Mouse (Mus musculus): ENCODE results near the gene Olfm2. TPM values are rescaled to one million over a fixed set of nuclear protein-coding genes. Genes with fewer than 3 reads are reported as not detected.

Olfm2 gene
- polyA plus RNA-seq, 1 experiment, result 0.93 TPM

DNA sequence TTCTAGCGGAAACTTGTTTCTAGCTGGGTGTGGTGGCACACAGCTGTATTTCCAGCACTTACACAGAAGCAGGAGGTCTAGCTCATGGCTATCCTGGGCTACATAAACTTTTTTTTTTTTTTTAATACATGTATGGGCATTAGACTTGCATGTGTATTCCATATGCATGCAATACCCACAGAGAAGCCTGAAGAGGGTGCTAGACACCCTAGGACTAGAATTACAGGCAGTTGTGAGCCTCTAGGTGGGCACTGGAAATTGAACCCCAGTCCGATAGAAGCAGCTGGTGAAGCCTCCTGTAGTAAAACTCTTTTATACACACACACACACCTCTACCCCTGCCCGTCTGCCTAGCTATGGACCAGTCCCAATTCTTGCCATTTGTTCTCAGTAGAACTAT is 92.3 kb downstream of the Olfm2 start:
- no peak for TF ChIP-seq CTCF (IDR thresholded peaks at IDR 0.05; ENCODE audit: borderline replicate concordance, control insufficient read depth, extremely low read depth, insufficient read depth, low read length, poor library complexity)
- TF ChIP-seq POLR2A (IDR thresholded peaks at IDR 0.05; ENCODE audit: control insufficient read depth, extremely low read depth, insufficient read depth, low read length, poor library complexity), result no peak
- WGBS, result 98% methylated on average over 3 of the region's 3 CpGs
- Histone ChIP-seq H3K36me3 (ENCODE audit: control insufficient read depth, insufficient read depth, low read length) (peaks cover 5% of the 10 kb centered on the region), H3K27ac (ENCODE audit: control insufficient read depth, insufficient read depth, low read length) (no peak overlapping the region), H3K4me3 (ENCODE audit: control insufficient read depth, insufficient read depth, low read length) (no peak overlapping the region), H3K27me3 (ENCODE audit: control insufficient read depth, insufficient read depth, low read length) (no peaks in the 10 kb centered on the region), H3K4me1 (replicated peaks; ENCODE audit: control insufficient read depth, insufficient read depth, low read length) (peaks cover 8% of the 10 kb centered on the region)
- DNase-seq, result no peak

DNA sequence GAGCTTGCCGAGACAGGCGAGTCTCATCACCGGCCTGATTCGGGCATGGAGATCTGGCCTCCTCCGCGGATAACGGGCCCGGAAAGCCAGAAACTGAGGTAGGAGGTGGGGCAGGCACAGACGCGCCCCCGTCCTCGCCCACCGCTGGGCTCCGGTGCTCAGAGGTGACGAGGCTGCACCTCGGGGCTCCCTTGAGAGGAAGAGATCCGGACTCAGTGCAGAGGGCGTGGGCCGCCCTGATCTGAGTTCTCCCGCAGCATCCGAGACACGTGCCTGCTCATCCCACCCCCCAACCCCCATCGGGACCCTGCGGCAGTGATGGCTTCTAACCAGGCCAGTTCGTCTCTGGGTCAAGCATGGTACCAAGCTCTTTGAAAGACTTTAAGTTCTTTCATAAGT is 93.9 kb downstream of the Olfm2 start:
- H3K4me3 ChIP-seq (ENCODE audit: control insufficient read depth, insufficient read depth, low read length), result peak overlapping the region; percentile 67
- under 1% methylated on average over 25 of the region's 25 CpGs for WGBS
- H3K27me3 ChIP-seq (ENCODE audit: control insufficient read depth, insufficient read depth, low read length), result no peaks in the 10 kb centered on the region
- H3K4me1 ChIP-seq (replicated peaks; ENCODE audit: control insufficient read depth, insufficient read depth, low read length), result peaks cover 12% of the 10 kb centered on the region
- DNase-seq, result no peak
- peaks cover 7% of the 10 kb centered on the region for H3K36me3 ChIP-seq (ENCODE audit: control insufficient read depth, insufficient read depth, low read length)
- no peak for TF ChIP-seq CTCF (IDR thresholded peaks at IDR 0.05; ENCODE audit: borderline replicate concordance, control insufficient read depth, extremely low read depth, insufficient read depth, low read length, poor library complexity)
- no peak for TF ChIP-seq POLR2A (IDR thresholded peaks at IDR 0.05; ENCODE audit: control insufficient read depth, extremely low read depth, insufficient read depth, low read length, poor library complexity)
- H3K27ac ChIP-seq (ENCODE audit: control insufficient read depth, insufficient read depth, low read length), result no peak overlapping the region

DNA sequence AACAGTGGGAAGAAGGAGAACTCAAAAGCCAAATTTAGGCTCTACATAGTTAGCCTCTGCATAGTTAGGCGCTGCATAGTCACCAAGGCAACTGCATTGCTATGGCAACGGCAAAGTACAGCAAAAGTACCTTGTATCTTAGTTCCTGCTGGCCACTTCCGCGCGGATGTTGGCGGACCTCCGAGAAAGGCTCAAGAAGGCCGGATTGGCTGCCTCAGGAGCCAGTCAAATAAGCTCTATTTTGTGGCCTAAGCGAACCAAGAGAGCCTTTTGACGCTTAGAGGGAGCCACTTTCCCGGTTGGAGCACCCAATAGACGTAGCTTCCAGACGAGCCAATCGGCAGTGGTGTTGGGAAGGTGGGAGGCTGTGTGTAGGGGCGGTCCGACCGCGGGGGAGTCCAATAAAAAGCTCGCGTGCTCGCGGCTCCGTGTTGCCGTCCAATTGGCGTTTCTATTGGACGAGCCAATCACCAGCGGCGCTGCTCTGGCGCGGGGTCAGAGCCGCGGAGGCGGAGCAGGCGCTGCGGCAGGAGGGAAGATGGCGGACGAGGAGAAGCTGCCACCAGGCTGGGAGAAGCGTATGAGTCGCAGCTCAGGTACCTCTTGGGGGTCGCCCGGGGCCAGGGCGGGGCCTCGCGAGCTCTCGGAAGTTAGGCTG is 94.4 kb downstream of the Olfm2 start, which contains the start of gene Pin1:
TSS of gene Pin1 (plus strand) at position 494 of the 658 bp plus-strand sequence.
- peaks cover 10% of the 10 kb centered on the region for H3K36me3 ChIP-seq (ENCODE audit: control insufficient read depth, insufficient read depth, low read length)
- no peak within 1 kb of the TSS for H3K27ac ChIP-seq (ENCODE audit: control insufficient read depth, insufficient read depth, low read length)
- DNase-seq, result peak; percentile 97
- WGBS, result under 1% methylated on average over 45 of the region's 45 CpGs
- peaks cover 13% of the 10 kb centered on the region for H3K4me1 ChIP-seq (replicated peaks; ENCODE audit: control insufficient read depth, insufficient read depth, low read length)
- peak within 1 kb of the TSS; percentile 67 for H3K4me3 ChIP-seq (ENCODE audit: control insufficient read depth, insufficient read depth, low read length)
- peak; percentile 58 for TF ChIP-seq CTCF (IDR thresholded peaks at IDR 0.05; ENCODE audit: borderline replicate concordance, control insufficient read depth, extremely low read depth, insufficient read depth, low read length, poor library complexity)
- peak; percentile 79 for TF ChIP-seq POLR2A (IDR thresholded peaks at IDR 0.05; ENCODE audit: control insufficient read depth, extremely low read depth, insufficient read depth, low read length, poor library complexity)
- H3K27me3 ChIP-seq (ENCODE audit: control insufficient read depth, insufficient read depth, low read length), result no peaks in the 10 kb centered on the region

DNA sequence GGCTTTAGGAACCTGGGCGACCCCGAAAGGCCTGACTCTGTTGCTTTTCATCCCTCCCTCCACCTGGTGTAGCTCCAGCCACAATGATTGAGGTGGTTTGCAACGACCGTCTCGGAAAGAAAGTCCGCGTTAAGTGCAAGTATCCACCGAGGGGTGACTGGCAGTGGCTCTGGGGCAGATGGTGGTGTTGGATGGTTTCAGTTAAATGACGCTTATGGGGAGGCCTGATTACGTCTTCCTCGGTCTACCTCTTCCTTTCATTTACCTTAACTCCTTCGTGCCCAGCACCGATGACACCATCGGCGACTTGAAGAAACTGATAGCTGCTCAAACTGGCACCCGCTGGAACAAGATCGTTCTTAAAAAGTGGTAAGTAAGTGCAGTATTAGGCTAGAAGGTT is 101.0 kb downstream of the Olfm2 start:
- 1% methylated on average over 17 of the region's 17 CpGs for WGBS
- H3K27ac ChIP-seq (ENCODE audit: control insufficient read depth, insufficient read depth, low read length), result peak overlapping the region; percentile 87
- H3K4me3 ChIP-seq (ENCODE audit: control insufficient read depth, insufficient read depth, low read length), result peak overlapping the region; percentile 83
- peaks cover 16% of the 10 kb centered on the region for H3K4me1 ChIP-seq (replicated peaks; ENCODE audit: control insufficient read depth, insufficient read depth, low read length)
- H3K27me3 ChIP-seq (ENCODE audit: control insufficient read depth, insufficient read depth, low read length), result no peaks in the 10 kb centered on the region
- DNase-seq, result peak; percentile 25
- H3K36me3 ChIP-seq (ENCODE audit: control insufficient read depth, insufficient read depth, low read length), result peaks cover 14% of the 10 kb centered on the region
- TF ChIP-seq CTCF (IDR thresholded peaks at IDR 0.05; ENCODE audit: borderline replicate concordance, control insufficient read depth, extremely low read depth, insufficient read depth, low read length, poor library complexity) (no peak), POLR2A (IDR thresholded peaks at IDR 0.05; ENCODE audit: control insufficient read depth, extremely low read depth, insufficient read depth, low read length, poor library complexity) (no peak)

DNA sequence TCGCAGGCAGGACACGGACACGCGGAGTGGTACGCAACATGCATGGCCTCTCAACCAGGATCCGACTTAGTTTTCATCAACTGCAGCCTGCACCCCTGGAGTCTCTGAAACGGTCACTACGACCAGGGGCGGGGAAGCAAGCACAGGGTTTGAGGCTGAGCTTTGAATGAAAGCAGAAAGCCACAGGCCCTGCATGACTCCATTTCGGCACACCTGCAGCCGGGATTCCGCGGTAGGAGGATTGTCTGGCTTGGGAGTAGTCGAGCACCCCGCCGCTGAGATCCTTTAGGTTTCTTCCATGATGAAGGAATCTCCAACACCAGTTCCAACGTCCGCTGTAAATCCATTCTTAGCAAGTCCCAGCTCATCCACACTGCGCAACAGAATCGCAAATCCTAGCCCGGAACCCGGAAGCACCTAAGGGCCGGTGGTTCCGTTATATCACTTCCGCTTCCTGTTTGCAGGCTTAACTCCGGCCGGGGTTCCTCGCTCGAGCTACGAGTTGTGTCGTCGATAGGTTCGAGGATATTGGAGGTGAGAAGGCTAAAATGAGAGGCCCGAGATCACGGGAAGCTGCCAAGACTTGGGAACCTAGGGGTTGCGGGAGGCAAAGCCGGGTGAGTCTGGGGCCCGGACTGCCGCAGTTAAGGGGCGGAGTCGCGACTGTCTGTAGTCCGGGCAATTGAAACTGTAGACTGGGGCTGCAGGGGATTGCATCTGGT is 101.6 kb downstream of the Olfm2 start, which contains the start of gene Fbxl12:
TSS of gene Fbxl12 (minus strand) at position 408 of the 722 bp plus-strand sequence.
- Histone ChIP-seq H3K36me3 (ENCODE audit: control insufficient read depth, insufficient read depth, low read length) (peaks cover 14% of the 10 kb centered on the region), H3K4me3 (ENCODE audit: control insufficient read depth, insufficient read depth, low read length) (peak within 1 kb of the TSS; percentile 83), H3K27me3 (ENCODE audit: control insufficient read depth, insufficient read depth, low read length) (no peaks in the 10 kb centered on the region), H3K27ac (ENCODE audit: control insufficient read depth, insufficient read depth, low read length) (peak within 1 kb of the TSS; percentile 87), H3K4me1 (replicated peaks; ENCODE audit: control insufficient read depth, insufficient read depth, low read length) (peaks cover 16% of the 10 kb centered on the region)
- under 1% methylated on average over 43 of the region's 43 CpGs for WGBS
- TF ChIP-seq POLR2A (IDR thresholded peaks at IDR 0.05; ENCODE audit: control insufficient read depth, extremely low read depth, insufficient read depth, low read length, poor library complexity) (peak; percentile 68), CTCF (IDR thresholded peaks at IDR 0.05; ENCODE audit: borderline replicate concordance, control insufficient read depth, extremely low read depth, insufficient read depth, low read length, poor library complexity) (0 out of 2 replicates have a peak, but pooled peaks have one; percentile 15)
- peak; percentile 73 for DNase-seq

DNA sequence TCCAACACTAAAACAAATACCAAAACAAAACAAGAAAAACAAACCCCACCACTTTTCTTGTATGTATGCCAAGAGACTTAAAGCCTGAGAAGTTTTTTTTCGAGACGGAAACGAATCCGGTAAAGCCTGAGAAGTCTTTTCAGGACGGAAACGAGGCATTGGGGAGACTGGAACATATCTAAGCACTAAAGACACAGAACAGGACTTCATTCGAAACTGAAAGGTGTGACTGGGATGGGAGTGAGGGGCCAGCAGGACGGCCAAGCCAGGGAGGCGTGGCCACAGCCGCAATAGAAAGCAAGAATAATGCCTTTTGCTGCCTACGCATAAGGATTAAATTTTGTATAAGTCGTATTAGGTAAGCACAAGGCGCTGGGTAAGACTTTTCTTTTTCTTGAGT is 102.4 kb downstream of the Olfm2 start:
- no peak for TF ChIP-seq POLR2A (IDR thresholded peaks at IDR 0.05; ENCODE audit: control insufficient read depth, extremely low read depth, insufficient read depth, low read length, poor library complexity)
- no peak for TF ChIP-seq CTCF (IDR thresholded peaks at IDR 0.05; ENCODE audit: borderline replicate concordance, control insufficient read depth, extremely low read depth, insufficient read depth, low read length, poor library complexity)
- under 1% methylated on average over 13 of the region's 13 CpGs for WGBS
- peak overlapping the region; percentile 83 for H3K4me3 ChIP-seq (ENCODE audit: control insufficient read depth, insufficient read depth, low read length)
- no peaks in the 10 kb centered on the region for H3K27me3 ChIP-seq (ENCODE audit: control insufficient read depth, insufficient read depth, low read length)
- peak; percentile 21 for DNase-seq
- H3K27ac ChIP-seq (ENCODE audit: control insufficient read depth, insufficient read depth, low read length), result peak overlapping the region; percentile 87
- peaks cover 22% of the 10 kb centered on the region for H3K4me1 ChIP-seq (replicated peaks; ENCODE audit: control insufficient read depth, insufficient read depth, low read length)
- peaks cover 20% of the 10 kb centered on the region for H3K36me3 ChIP-seq (ENCODE audit: control insufficient read depth, insufficient read depth, low read length)

All from thymus, adult 2 months (tissue).